Mouse (Mus musculus): ENCODE measurements around the gene Mib2.
"Not testable (repeated sequence)": the region's sequence is repeated elsewhere in the genome, so short reads cannot be mapped to it uniquely, and the experiment has no call there.

Mib2 gene

GRCm38 (mm10) chr4:155669598-155670075 lies 639 bp upstream of the Mib2 start:
- no peak for DNase-seq

GRCm38 (mm10) chr4:155666903-155667302 lies 2.1 kb downstream of the Mib2 start:
- no peak for DNase-seq

GRCm38 (mm10) chr4:155660641-155661040 lies 8.4 kb downstream of the Mib2 start:
- DNase-seq: no peak

GRCm38 (mm10) chr4:155658961-155659360 lies 10.0 kb downstream of the Mib2 start:
- DNase-seq: no peak

GRCm38 (mm10) chr4:155656214-155656751 lies 12.7 kb downstream of the Mib2 start:
- no peak for DNase-seq

- no peak for DNase-seq
Measured at GRCm38 (mm10) chr4:155654456-155655298, 14.3 kb downstream of the Mib2 start.

- no peak for DNase-seq
Measured at GRCm38 (mm10) chr4:155654183-155654455, 14.9 kb downstream of the Mib2 start.

GRCm38 (mm10) chr4:155653451-155654182 lies 15.4 kb downstream of the Mib2 start:
- DNase-seq: no peak

- no peak for DNase-seq
Measured at GRCm38 (mm10) chr4:155653086-155653450, 15.9 kb downstream of the Mib2 start, which contains the start of gene Mmp23. Mmp23 (minus strand) TSS chr4:155653384.

GRCm38 (mm10) chr4:155652283-155653085 lies 16.5 kb downstream of the Mib2 start:
- no peak for DNase-seq

- DNase-seq: no peak
Measured at GRCm38 (mm10) chr4:155651553-155652269, 17.3 kb downstream of the Mib2 start.

- no peak for DNase-seq
Measured at GRCm38 (mm10) chr4:155649355-155649754, 19.6 kb downstream of the Mib2 start.

GRCm38 (mm10) chr4:155645721-155646120 lies 23.3 kb downstream of the Mib2 start:
- DNase-seq: no peak

- not testable (repeated sequence) for DNase-seq
Measured at GRCm38 (mm10) chr4:155645308-155645707, 23.7 kb downstream of the Mib2 start, which contains the start of gene Gm10563. Gm10563 (minus strand) TSS chr4:155645408.

GRCm38 (mm10) chr4:155643531-155643930 lies 25.5 kb downstream of the Mib2 start:
- DNase-seq: no peak

- DNase-seq: no peak
Measured at GRCm38 (mm10) chr4:155635766-155636499, 33.1 kb downstream of the Mib2 start.

GRCm38 (mm10) chr4:155630267-155630666 lies 38.7 kb downstream of the Mib2 start:
- DNase-seq: no peak

- DNase-seq: peak; percentile 98
Measured at GRCm38 (mm10) chr4:155624338-155625291, 44.4 kb downstream of the Mib2 start, which contains the start of gene Cdk11b. Cdk11b (plus strand) TSS chr4:155624854.

- peak; percentile 23 for DNase-seq
Measured at GRCm38 (mm10) chr4:155618321-155618720, 50.7 kb downstream of the Mib2 start.

GRCm38 (mm10) chr4:155613264-155613663 lies 55.7 kb downstream of the Mib2 start:
- DNase-seq: no peak
